Mouse (Mus musculus) limb, embryonic 14.5 days (tissue): ENCODE results near the gene Rrp8. TPM values are rescaled to one million over a fixed set of nuclear protein-coding genes. Genes with fewer than 3 reads are reported as not detected.

ENCODE experiments used
- ATAC-seq: fragments of 200-750 bp; cut with Nextera tagmentation; 2 replicates; pipeline ENCODE4 v1.8.0; 2017; ENCODE audit warnings: low read depth, moderate number of reproducible peaks, moderate TSS enrichment; ENCODE audit not compliant: low FRiP score
- DNase-seq: peaks from one replicate; pipeline ENCODE4 v3.0.0-alpha.2; 2015; ENCODE audit warnings: low spot score
- H3K27ac ChIP-seq: fragments of 300-500 bp; sonication (generic); replicated peaks from 2 replicates; pipeline ENCODE4 v1.5.1; 2014; ENCODE audit warnings: low read depth, mild to moderate bottlenecking, low read length, moderate library complexity, mixed read lengths
- H3K27me3 ChIP-seq: fragments of 300-500 bp; sonication (generic); 2 replicates; pipeline ENCODE4 v1.6.1; 2014; ENCODE audit warnings: low read length, mixed read lengths; ENCODE audit not compliant: control insufficient read depth, insufficient read depth
- H3K36me3 ChIP-seq: fragments of 300-500 bp; sonication (generic); 2 replicates; pipeline ENCODE4 v1.6.1; 2014; ENCODE audit warnings: mild to moderate bottlenecking, low read length, moderate library complexity, mixed read lengths; ENCODE audit not compliant: control insufficient read depth, insufficient read depth
- H3K4me1 ChIP-seq: fragments of 300-500 bp; sonication (generic); 2 replicates; pipeline ENCODE4 v1.6.1; 2014; ENCODE audit warnings: antibody characterized with exemption, low read length, mixed read lengths; ENCODE audit not compliant: control insufficient read depth, insufficient read depth
- H3K4me2 ChIP-seq: fragments of 300-500 bp; sonication (generic); replicated peaks from 2 replicates; pipeline ENCODE4 v1.6.1; 2014; ENCODE audit warnings: low read depth, mild to moderate bottlenecking, low read length, moderate library complexity; ENCODE audit not compliant: severe bottlenecking
- H3K4me3 ChIP-seq: fragments of 300-500 bp; sonication (generic); replicated peaks from 2 replicates; pipeline ENCODE4 v1.5.1; 2014; ENCODE audit warnings: low read length
- H3K9ac ChIP-seq: fragments of 300-500 bp; sonication (generic); 2 replicates; pipeline ENCODE4 v1.6.1; 2014; ENCODE audit warnings: mild to moderate bottlenecking, low read depth, low read length, moderate library complexity; ENCODE audit not compliant: severe bottlenecking
- H3K9me3 ChIP-seq: fragments of 300-500 bp; sonication (generic); 2 replicates; pipeline ENCODE4 v1.6.1; 2016; ENCODE audit warnings: low read length; ENCODE audit not compliant: control insufficient read depth
- POLR2A ChIP-seq: fragments of 200-500 bp; IDR thresholded peaks from 2 replicates; pipeline ENCODE4 v1.8.0; 2012; ENCODE audit warnings: inconsistent platforms, mild to moderate bottlenecking, moderate library complexity, borderline replicate concordance; ENCODE audit not compliant: insufficient read depth, insufficient read length; ENCODE audit errors: extremely low read depth
- WGBS: fragments of 180-500 bp; shearing (Covaris S2); extraction: QIAGEN DNeasy Blood & Tissue Kit; methylation state at CpG from one replicate; pipeline ENCODE4 v1.1.7; 2014; 5-methylcytosine and 5-hydroxymethylcytosine counted together
- polyA plus RNA-seq, 2 experiments: library from polyadenylated mRNA; depleted of rRNA in 1 of 2; stranded (reverse) in 1 of 2; unstranded in 1 of 2; fragments of >200 nt; fragmentation: Nextera tagmentation in 1 of 2; extraction: Ambion mirVana in 1 of 2; gene quantifications; 2 replicates each; pipeline versions ENCODE4 v1.2.1 to v1.2.3; 2012 to 2014

Gene Rrp8
- polyA plus RNA-seq, 2 experiments, result 27.6 to 31.0 TPM

DNA sequence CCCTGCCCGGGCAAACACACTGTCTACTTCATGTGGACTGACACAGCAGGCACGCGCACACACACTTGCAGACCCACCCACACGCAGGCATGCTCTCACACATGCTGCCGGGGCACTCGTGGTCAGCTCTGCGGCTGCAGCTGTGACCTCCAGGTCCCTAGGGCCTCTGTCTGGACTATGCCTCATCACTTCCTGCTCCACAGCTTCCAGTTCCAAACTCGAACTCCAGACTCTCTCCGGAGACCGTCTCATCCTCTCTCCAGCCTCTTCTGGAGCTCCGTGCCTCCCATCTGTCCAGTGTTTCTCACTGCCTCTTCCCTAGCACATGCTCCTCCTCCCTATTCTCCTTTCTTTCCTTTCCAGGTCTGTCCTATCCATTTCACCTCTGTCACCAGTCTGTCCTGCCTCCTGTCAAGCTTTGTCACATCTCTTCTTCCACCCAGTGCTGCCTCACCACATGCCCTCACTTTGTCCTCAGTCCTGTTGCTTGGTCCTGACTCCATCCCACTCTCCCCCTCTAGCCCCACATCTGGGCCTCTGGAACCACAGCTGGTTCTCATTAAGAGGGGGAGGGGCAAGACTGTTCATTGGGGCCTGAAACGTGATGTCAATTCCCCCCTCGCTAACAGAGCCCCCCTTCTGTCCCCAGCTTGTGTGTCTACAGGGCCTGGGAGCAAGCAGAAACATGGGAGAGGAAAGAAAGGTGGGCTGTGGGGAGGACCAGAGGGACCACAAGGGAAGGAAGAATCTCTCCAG, 40.8 kb upstream of the Rrp8 start:
- H3K4me1 ChIP-seq, result peaks cover 25% of the 10 kb centered on the region
- peak; percentile 87 for DNase-seq

DNA sequence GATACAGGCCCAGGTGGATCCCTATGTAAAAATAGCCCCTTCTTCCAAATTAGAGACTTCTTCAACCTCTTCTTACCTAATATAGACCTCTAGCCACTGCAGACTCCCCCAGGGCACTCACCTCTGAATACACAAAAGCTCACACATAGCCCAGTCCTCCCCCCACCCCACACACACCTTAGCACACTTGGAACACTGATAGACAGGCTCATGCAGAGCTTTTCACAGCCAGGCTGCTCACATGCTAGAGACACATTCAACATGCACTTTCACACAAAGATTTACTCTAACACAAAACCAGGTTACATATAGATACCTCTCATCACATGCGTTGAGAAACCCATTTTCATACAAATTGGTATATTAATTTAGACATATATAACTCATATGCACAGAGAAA, 40.1 kb upstream of the Rrp8 start:
- no peak for TF ChIP-seq POLR2A
- H3K36me3 ChIP-seq, result peaks cover 49% of the 10 kb centered on the region
- DNase-seq (no peak), ATAC-seq (no peak)
- H3K4me1 ChIP-seq, result peaks cover 25% of the 10 kb centered on the region
- peak overlapping the region; percentile 79 for H3K4me2 ChIP-seq
- peak overlapping the region; percentile 48; the same call in 1 of the 2 replicates for H3K9ac ChIP-seq
- H3K9me3 ChIP-seq, result no peaks in the 10 kb centered on the region
- 78% methylated on average over 1 of the region's 1 CpGs for WGBS
- H3K27me3 ChIP-seq, result no peaks in the 10 kb centered on the region
- peak overlapping the region; percentile 94; the same call in 1 of the 2 replicates for H3K27ac ChIP-seq
- peak overlapping the region; percentile 41 for H3K4me3 ChIP-seq

More for the DNA sequence above, 40.8 kb upstream of the Rrp8 start:
- WGBS, result 13% methylated on average over 13 of the region's 13 CpGs
- H3K4me2 ChIP-seq, result peak overlapping the region; percentile 79
- no peak for TF ChIP-seq POLR2A
- ATAC-seq, result peak; percentile 95
- H3K27me3 ChIP-seq, result no peaks in the 10 kb centered on the region
- H3K27ac ChIP-seq, result peak overlapping the region; percentile 94
- H3K9me3 ChIP-seq, result no peaks in the 10 kb centered on the region
- H3K9ac ChIP-seq, result peak overlapping the region; percentile 48
- peak overlapping the region; percentile 41 for H3K4me3 ChIP-seq
- H3K36me3 ChIP-seq, result peaks cover 46% of the 10 kb centered on the region

DNA sequence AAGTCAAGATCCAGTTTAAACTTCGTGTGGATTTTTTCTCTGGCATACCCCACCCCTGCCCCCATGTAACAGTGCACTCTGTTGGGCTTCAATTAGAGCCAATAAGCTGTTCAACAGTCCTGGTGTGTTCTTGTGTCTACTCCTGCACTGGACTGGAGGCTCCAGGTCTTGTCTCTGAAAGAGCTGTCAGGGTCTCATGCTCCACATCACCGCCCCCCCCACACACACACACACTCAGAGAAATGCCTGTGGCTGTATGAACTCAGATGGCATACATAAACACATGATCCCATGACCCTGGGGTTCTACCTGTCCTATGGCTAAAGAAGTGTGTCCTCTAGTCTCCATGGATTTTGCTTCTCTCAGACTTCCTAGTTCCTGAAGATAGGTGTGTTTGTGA, 38.8 kb upstream of the Rrp8 start:
- no peak overlapping the region for H3K9ac ChIP-seq
- TF ChIP-seq POLR2A, result no peak
- no peaks in the 10 kb centered on the region for H3K9me3 ChIP-seq
- peaks cover 49% of the 10 kb centered on the region for H3K36me3 ChIP-seq
- peaks cover 25% of the 10 kb centered on the region for H3K4me1 ChIP-seq
- H3K27me3 ChIP-seq, result no peaks in the 10 kb centered on the region
- no peak overlapping the region for H3K4me3 ChIP-seq
- H3K4me2 ChIP-seq, result no peak overlapping the region
- no peak for ATAC-seq
- 93% methylated on average over 2 of the region's 2 CpGs for WGBS
- no peak overlapping the region for H3K27ac ChIP-seq
- no peak for DNase-seq

DNA sequence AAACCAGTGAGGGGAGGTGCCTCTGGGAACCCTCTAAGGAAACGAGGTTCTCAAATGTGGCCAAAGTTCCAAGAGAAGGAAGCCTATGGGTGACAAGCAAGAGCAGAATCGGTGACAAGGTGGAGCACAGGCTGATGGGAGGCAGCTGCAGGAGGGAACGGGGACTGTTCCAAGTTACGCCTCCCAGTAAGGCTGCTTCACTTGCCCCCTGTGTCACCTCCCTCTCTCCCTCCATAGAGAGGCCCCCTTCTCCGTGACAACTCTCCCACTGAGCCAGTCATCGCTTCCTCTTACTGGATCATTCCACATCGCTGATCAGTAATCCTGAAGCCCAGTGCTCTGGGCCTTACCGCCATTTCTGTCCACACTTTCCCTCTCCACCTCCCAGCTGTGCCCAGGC, 37.5 kb upstream of the Rrp8 start:
- H3K4me2 ChIP-seq, result no peak overlapping the region
- ATAC-seq (no peak), DNase-seq (no peak)
- H3K4me3 ChIP-seq, result no peak overlapping the region
- H3K27ac ChIP-seq, result no peak overlapping the region
- no peak for TF ChIP-seq POLR2A
- no peaks in the 10 kb centered on the region for H3K27me3 ChIP-seq
- H3K4me1 ChIP-seq, result peaks cover 32% of the 10 kb centered on the region
- 77% methylated on average over 8 of the region's 8 CpGs for WGBS
- no peaks in the 10 kb centered on the region for H3K9me3 ChIP-seq
- H3K36me3 ChIP-seq, result peaks cover 49% of the 10 kb centered on the region
- H3K9ac ChIP-seq, result no peak overlapping the region

DNA sequence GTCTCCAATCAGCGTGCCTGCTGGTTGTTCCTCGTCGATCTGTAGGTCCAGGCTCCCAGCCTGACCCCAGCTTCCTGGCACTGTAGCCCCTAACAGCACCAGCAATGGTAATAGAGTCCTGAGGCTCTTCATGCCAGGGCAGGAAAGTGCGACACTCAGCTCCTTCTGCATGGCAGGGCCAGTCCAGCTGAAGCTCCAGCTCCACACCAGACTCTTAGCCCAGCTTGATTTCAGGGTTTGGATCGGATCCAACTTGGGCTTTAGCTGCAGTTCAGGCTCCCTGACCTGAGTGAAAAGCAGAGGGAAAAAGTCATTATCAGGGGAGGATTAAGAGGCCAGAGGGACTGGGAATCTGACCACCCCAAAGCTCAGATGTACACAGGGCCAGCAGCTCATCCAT, 35.9 kb upstream of the Rrp8 start:
- ATAC-seq (no peak), DNase-seq (no peak)
- Histone ChIP-seq H3K4me1 (peaks cover 25% of the 10 kb centered on the region), H3K36me3 (peaks cover 61% of the 10 kb centered on the region), H3K9me3 (no peaks in the 10 kb centered on the region), H3K4me2 (no peak overlapping the region), H3K27ac (no peak overlapping the region), H3K9ac (no peak overlapping the region), H3K4me3 (no peak overlapping the region), H3K27me3 (no peaks in the 10 kb centered on the region)
- WGBS, result 75% methylated on average over 5 of the region's 5 CpGs
- TF ChIP-seq POLR2A, result no peak
